Mouse (Mus musculus) cerebellum, postnatal 14 days (tissue): ENCODE measurements around the gene Tyro3.

Source experiments
- DNase-seq, 2 experiments: peaks; one replicate each; pipeline ENCODE4 v3.0.0; 2021; ENCODE audit warnings: mixed read lengths in 2 of 2

Tyro3 gene

GRCm38 (mm10) chr2:119804776-119805175 is 7.2 kb downstream of the Tyro3 start:
- DNase-seq: peak in 1 of 2 experiments; percentile 65

GRCm38 (mm10) chr2:119805536-119805935 is 8.0 kb downstream of the Tyro3 start:
- DNase-seq: no peak

- no peak for DNase-seq
These were observed 10.9 kb downstream of the Tyro3 start for GRCm38 (mm10) chr2:119808438-119808837.

GRCm38 (mm10) chr2:119808881-119809280 is 11.3 kb downstream of the Tyro3 start:
- no peak for DNase-seq

- no peak for DNase-seq
These were observed 13.4 kb downstream of the Tyro3 start for GRCm38 (mm10) chr2:119810890-119811289.

- DNase-seq: no peak
These were observed 14.1 kb downstream of the Tyro3 start for GRCm38 (mm10) chr2:119811490-119812146.

GRCm38 (mm10) chr2:119814376-119814933 is 16.9 kb downstream of the Tyro3 start:
- peak; percentile 83 for DNase-seq

GRCm38 (mm10) chr2:119816611-119817010 is 19.1 kb downstream of the Tyro3 start:
- DNase-seq: no peak

GRCm38 (mm10) chr2:119817047-119817446 is 19.5 kb downstream of the Tyro3 start:
- DNase-seq: peak; percentile 86 to 92

- no peak for DNase-seq
These were observed 21.2 kb downstream of the Tyro3 start for GRCm38 (mm10) chr2:119818668-119819272.

- peak in 1 of 2 experiments; percentile 42 for DNase-seq
These were observed 23.6 kb downstream of the Tyro3 start for GRCm38 (mm10) chr2:119821136-119821535.

- no peak for DNase-seq
These were observed 33.0 kb downstream of the Tyro3 start for GRCm38 (mm10) chr2:119830579-119830978.

GRCm38 (mm10) chr2:119834231-119834630 is 36.7 kb downstream of the Tyro3 start:
- DNase-seq: no peak

- no peak for DNase-seq
These were observed 40.1 kb downstream of the Tyro3 start for GRCm38 (mm10) chr2:119837616-119838015.

- DNase-seq: peak; percentile 34 to 62
These were observed 41.0 kb downstream of the Tyro3 start for GRCm38 (mm10) chr2:119838363-119839156.

- DNase-seq: no peak
These were observed 42.5 kb downstream of the Tyro3 start for GRCm38 (mm10) chr2:119840008-119840407.

- DNase-seq: no peak
These were observed 44.5 kb downstream of the Tyro3 start for GRCm38 (mm10) chr2:119842000-119842399.

GRCm38 (mm10) chr2:119843526-119843925 is 46.0 kb downstream of the Tyro3 start:
- no peak for DNase-seq

- DNase-seq: no peak
These were observed 48.5 kb downstream of the Tyro3 start for GRCm38 (mm10) chr2:119845882-119846546.

- DNase-seq: peak; percentile 93 to 94
These were observed 49.4 kb downstream of the Tyro3 start for GRCm38 (mm10) chr2:119846929-119847328.

GRCm38 (mm10) chr2:119853811-119854210 is 56.3 kb downstream of the Tyro3 start:
- DNase-seq: no peak

- DNase-seq: no peak
These were observed 57.8 kb downstream of the Tyro3 start for GRCm38 (mm10) chr2:119855310-119855850.

- DNase-seq: no peak
These were observed 59.8 kb downstream of the Tyro3 start for GRCm38 (mm10) chr2:119857341-119857740.
